Mouse (Mus musculus) heart, adult 8-10 months (tissue): ENCODE measurements around the gene Sycp2. TPM values are rescaled to one million over a fixed set of nuclear protein-coding genes. Genes with fewer than 3 reads are reported as not detected.

Experiments used
- DNase-seq: peaks from one replicate; pipeline ENCODE4 v3.0.0; 2022; ENCODE audit warnings: low spot score
- total RNA-seq, 4 experiments: library from RNA; stranded (reverse); gene quantifications; 2 replicates each; pipeline ENCODE4 v1.2.4; 2022

The Sycp2 gene
- total RNA-seq, 4 experiments from 2014 or later = 0.63 to 2.3 (median 1.4) TPM

DNA sequence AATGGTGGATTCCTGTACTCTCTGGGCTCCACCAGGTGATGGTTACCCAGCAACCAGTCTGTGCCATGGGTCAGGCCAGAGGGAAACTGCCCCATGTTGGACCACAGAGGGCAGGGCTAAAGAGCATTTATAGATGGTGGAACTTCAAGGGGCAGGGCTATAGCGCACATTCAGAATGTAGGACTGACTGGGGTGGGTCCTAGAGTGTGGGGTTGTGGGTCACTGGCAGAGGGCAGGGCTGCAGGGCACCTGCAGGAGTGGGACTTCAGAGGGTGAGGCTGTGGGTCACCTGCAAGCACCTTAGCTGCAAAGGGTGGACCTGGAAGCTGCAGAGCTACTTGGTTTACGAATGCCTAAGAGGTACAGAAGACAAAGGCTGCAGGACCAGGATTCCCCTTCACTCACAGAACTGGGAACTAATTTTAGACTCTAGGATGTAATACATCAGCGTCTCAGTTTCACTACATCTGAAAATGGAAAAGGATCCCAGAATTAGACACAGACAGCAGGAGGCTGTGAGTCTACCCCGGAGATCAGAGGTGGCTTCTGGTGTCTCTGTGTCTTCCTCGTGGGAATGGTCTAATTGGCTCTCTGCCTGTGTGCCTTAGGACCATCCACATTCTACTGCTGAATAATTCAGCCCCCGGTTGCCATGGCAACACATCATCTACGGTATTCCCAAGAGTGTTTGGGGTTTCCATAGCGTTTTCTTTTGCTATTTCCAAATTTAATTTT, 103.9 kb downstream of the Sycp2 start:
- no peak for DNase-seq

Other genes with a start within 250 kb of the Sycp2 start
- 10 to 100 TPM; 12.9 to 16.3 (median 14.8) TPM for gene Ppp1r3d, start 6.8 kb upstream of the Sycp2 start, total RNA-seq
- gene Fam217b, start 6.8 kb upstream of the Sycp2 start, total RNA-seq = 10 to 100 TPM; 11.1 to 14.3 (median 12.6) TPM
- gene Cdh26, start 22.8 kb upstream of the Sycp2 start, total RNA-seq = not detected